Mouse (Mus musculus) left cerebral cortex, postnatal 4 days (tissue): ENCODE measurements around the gene Gtf3c3. TPM values are rescaled to one million over a fixed set of nuclear protein-coding genes. Genes with fewer than 3 reads are reported as not detected.

Experiments used
- total RNA-seq, 2 experiments: library from RNA; stranded (reverse); gene quantifications; 2 replicates each; pipeline ENCODE4 v1.2.3; 2021

The Gtf3c3 gene
- total RNA-seq, 2 experiments from 2014 or later = 30.2 to 35.2 TPM

Other genes starting within 250 kb of the Gtf3c3 start
- 10 to 100 TPM; 43.1 to 43.4 TPM for gene Hecw2, start 243.8 kb downstream of the Gtf3c3 start, total RNA-seq
- gene Ccdc150, start 188.3 kb downstream of the Gtf3c3 start, total RNA-seq = under 1 TPM; 0.16 to 0.28 TPM
- gene Pgap1, start 118.7 kb upstream of the Gtf3c3 start, total RNA-seq = 10 to 100 TPM; 70.2 to 72.6 TPM